Mouse (Mus musculus) skeletal muscle tissue, postnatal 0 days (tissue): ENCODE results near the gene Cpvl. TPM values are rescaled to one million over a fixed set of nuclear protein-coding genes. Genes with fewer than 3 reads are reported as not detected.

ENCODE experiments used
- polyA plus RNA-seq: library from polyadenylated mRNA; unstranded; fragments of >200 nt; fragmentation: Nextera tagmentation; extraction: Ambion mirVana; gene quantifications from 2 replicates; pipeline ENCODE4 v1.2.1, GENCODE M21; 2015

Gene Cpvl
- 0.09 TPM in 1 of 2 replicates, not detected in the other for polyA plus RNA-seq

GRCm38 (mm10) chr6:53978571-53978970 lies at the start of gene Cpvl:
Cpvl (minus strand) TSS chr6:53978671.

Other genes with a start within 250 kb of the Cpvl start
- gene Tril, start 157.8 kb downstream of the Cpvl start, polyA plus RNA-seq: 11.9 and 12.5 TPM in 2 replicates
- 7.1 and 9.3 TPM in 2 replicates for gene Chn2, start 60.9 kb upstream of the Cpvl start, polyA plus RNA-seq